Mouse (Mus musculus) effector memory CD4-positive, alpha-beta T cell, adult 7 months (primary cell): ENCODE measurements around the gene Ppp1r7. TPM values are rescaled to one million over a fixed set of nuclear protein-coding genes. Genes with fewer than 3 reads are reported as not detected.

Experiments used
- polyA plus RNA-seq: library from polyadenylated mRNA; unstranded; fragments of 100-300 nt; shearing (Covaris generic); gene quantifications from one replicate; pipeline ENCODE4 v1.2.1, GENCODE M21; 2017

Gene Ppp1r7
- 42.4 TPM for polyA plus RNA-seq

GRCm38 (mm10) chr1:93342648-93343503 lies at the start of gene Ppp1r7, which contains the start of gene Pask:
Gene Ppp1r7 (plus strand): TSS chr1:93342854.
Gene Pask (minus strand): TSS chr1:93343482.

GRCm38 (mm10) chr1:93305581-93306337 lies 36.9 kb upstream of the Ppp1r7 start, which contains the start of gene Mterf4:
Gene Mterf4 (minus strand): TSS chr1:93305915.

GRCm38 (mm10) chr1:93373665-93374064 lies 31.0 kb downstream of the Ppp1r7 start, which contains the start of gene Ano7:
Gene Ano7 (plus strand): TSS chr1:93373930.

Other genes with a start within 250 kb of the Ppp1r7 start
- 0.22 TPM for gene Kif1a, start 240.9 kb upstream of the Ppp1r7 start, polyA plus RNA-seq
- gene Agxt, start 207.6 kb upstream of the Ppp1r7 start, polyA plus RNA-seq, result not detected
- gene 2310007B03Rik, start 181.9 kb upstream of the Ppp1r7 start, polyA plus RNA-seq, result not detected
- gene Crocc2, start 174.1 kb upstream of the Ppp1r7 start, polyA plus RNA-seq, result 0.11 TPM
- gene Sned1, start 107.0 kb upstream of the Ppp1r7 start, polyA plus RNA-seq, result not detected
- gene Mterf4, start 36.9 kb upstream of the Ppp1r7 start, polyA plus RNA-seq, result 10.0 TPM
- 0.28 TPM for gene Pask, start 628 bp downstream of the Ppp1r7 start, polyA plus RNA-seq
- gene Ano7, start 31.1 kb downstream of the Ppp1r7 start, polyA plus RNA-seq, result not detected
- gene Hdlbp, start 136.0 kb downstream of the Ppp1r7 start, polyA plus RNA-seq, result 81.3 TPM
- gene Farp2, start 169.2 kb downstream of the Ppp1r7 start, polyA plus RNA-seq, result 2.5 TPM